Mouse (Mus musculus) bone marrow, adult 2 months (tissue): ENCODE measurements around the gene Olfr545.

ENCODE experiments used
- CTCF ChIP-seq: fragments of 200-500 bp; IDR thresholded peaks from 2 replicates; pipeline ENCODE4 v1.5.1; 2011; ENCODE audit warnings: low read length, control low read depth; ENCODE audit not compliant: control insufficient read depth, insufficient read depth
- POLR2A ChIP-seq: fragments of 200-500 bp; IDR thresholded peaks from 2 replicates; pipeline ENCODE4 v1.6.1; 2011; ENCODE audit warnings: low read depth, mild to moderate bottlenecking, control low read depth, low read length, borderline replicate concordance; ENCODE audit not compliant: control insufficient read depth

GRCm38 (mm10) chr7:102540596-102540995 is 41.2 kb upstream of the Olfr545 start, which contains the start of gene Olfr548-ps1:
- no peak for TF ChIP-seq CTCF
- TF ChIP-seq POLR2A, result no peak
